Mouse (Mus musculus) embryo, embryonic 11.5 days (tissue): Measurements from ENCODE around the gene Tmcc1.

Experiments
- DNase-seq: peaks from one replicate; pipeline ENCODE4 v3.0.0-alpha.2; 2012; ENCODE audit warnings: low read depth, low spot score

The Tmcc1 gene

GRCm38 (mm10) chr6:116015902-116016301 lies 177.4 kb downstream of the Tmcc1 start:
- no peak for DNase-seq

- no peak for DNase-seq
Observed at GRCm38 (mm10) chr6:116014111-116014510, 179.2 kb downstream of the Tmcc1 start.

- no peak for DNase-seq
Observed at GRCm38 (mm10) chr6:116013687-116014086, 179.6 kb downstream of the Tmcc1 start.

GRCm38 (mm10) chr6:116010541-116010940 lies 182.7 kb downstream of the Tmcc1 start:
- peak; percentile 63 for DNase-seq

- DNase-seq: no peak
Observed at GRCm38 (mm10) chr6:116009426-116009825, 183.9 kb downstream of the Tmcc1 start.

- DNase-seq: peak; percentile 64
Observed at GRCm38 (mm10) chr6:116007561-116008173, 185.6 kb downstream of the Tmcc1 start.

- no peak for DNase-seq
Observed at GRCm38 (mm10) chr6:116006731-116007130, 186.6 kb downstream of the Tmcc1 start.

GRCm38 (mm10) chr6:116005959-116006288 lies 187.4 kb downstream of the Tmcc1 start:
- no peak for DNase-seq

GRCm38 (mm10) chr6:116005275-116005958 lies 187.9 kb downstream of the Tmcc1 start:
- DNase-seq: no peak

GRCm38 (mm10) chr6:116004716-116005115 lies 188.6 kb downstream of the Tmcc1 start:
- no peak for DNase-seq

GRCm38 (mm10) chr6:116004069-116004468 lies 189.2 kb downstream of the Tmcc1 start:
- DNase-seq: no peak

- no peak for DNase-seq
Observed at GRCm38 (mm10) chr6:116003516-116003915, 189.8 kb downstream of the Tmcc1 start.

GRCm38 (mm10) chr6:116002311-116003104 lies 190.8 kb downstream of the Tmcc1 start:
- no peak for DNase-seq

GRCm38 (mm10) chr6:116000851-116001250 lies 192.4 kb downstream of the Tmcc1 start:
- DNase-seq: no peak

- DNase-seq: no peak
Observed at GRCm38 (mm10) chr6:115999227-115999626, 194.1 kb downstream of the Tmcc1 start.

- DNase-seq: no peak
Observed at GRCm38 (mm10) chr6:115998758-115999157, 194.5 kb downstream of the Tmcc1 start.

GRCm38 (mm10) chr6:115997726-115998311 lies 195.5 kb downstream of the Tmcc1 start:
- no peak for DNase-seq

GRCm38 (mm10) chr6:115996171-115996851 lies 197.0 kb downstream of the Tmcc1 start:
- DNase-seq: no peak

- DNase-seq: no peak
Observed at GRCm38 (mm10) chr6:115995531-115995941, 197.8 kb downstream of the Tmcc1 start.

- DNase-seq: peak; percentile 69
Observed at GRCm38 (mm10) chr6:115994877-115995520, 198.3 kb downstream of the Tmcc1 start, which contains the start of gene Plxnd1. Plxnd1 (minus strand) TSS chr6:115995005.
